Mouse (Mus musculus) left cerebral cortex, postnatal 25 days (tissue): ENCODE results near the gene Syt8. TPM values are rescaled to one million over a fixed set of nuclear protein-coding genes. Genes with fewer than 3 reads are reported as not detected.

Experiments used
- DNase-seq, 2 experiments: peaks; one replicate each; pipeline ENCODE4 v3.0.0; 2022; ENCODE audit warnings: low spot score in 2 of 2, mixed read lengths in 1 of 2
- intact Hi-C: fragments of 180-260 bp; cut with DNase I; formaldehyde crosslinking; loops from one replicate; pipeline ENCODE4 v1.15.1; 2025
- total RNA-seq, 2 experiments: library from RNA; stranded (reverse); gene quantifications; 2 replicates each; pipeline ENCODE4 v1.2.3; 2021

The Syt8 gene
- total RNA-seq, 2 experiments from 2014 or later = not detected

DNA sequence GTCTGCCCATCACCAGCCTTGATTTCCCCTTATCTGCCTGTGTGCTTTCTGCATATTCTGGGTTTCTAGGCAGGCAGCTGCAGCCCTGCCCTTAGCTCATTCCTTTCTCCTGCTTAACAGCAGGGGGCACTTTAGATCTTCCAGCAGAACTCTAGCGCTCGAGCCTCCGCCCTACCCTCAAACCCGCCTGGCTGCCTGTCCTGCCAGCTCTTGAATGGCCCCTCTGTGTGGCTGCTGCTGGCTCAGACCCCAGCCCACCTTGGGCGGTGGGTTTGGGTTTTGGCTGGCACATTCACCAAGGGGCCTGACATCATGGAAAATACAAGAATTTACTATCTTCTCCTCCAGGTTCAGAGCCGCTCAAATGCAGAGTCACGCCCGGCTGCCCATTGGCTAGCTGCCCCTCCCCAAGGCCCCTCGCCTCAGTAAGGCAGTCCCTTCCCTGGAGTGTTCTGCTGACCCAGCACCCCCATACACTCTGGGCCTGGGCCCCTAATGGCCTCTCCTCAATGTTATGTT lies 52.8 kb downstream of the Syt8 start:
- intact Hi-C loops = loop anchor here (2.0 kb wide), 1 partner anchor 93 kb away; no protein-coding TSS in a partner anchor
- DNase-seq = peak; percentile 32 to 43

DNA sequence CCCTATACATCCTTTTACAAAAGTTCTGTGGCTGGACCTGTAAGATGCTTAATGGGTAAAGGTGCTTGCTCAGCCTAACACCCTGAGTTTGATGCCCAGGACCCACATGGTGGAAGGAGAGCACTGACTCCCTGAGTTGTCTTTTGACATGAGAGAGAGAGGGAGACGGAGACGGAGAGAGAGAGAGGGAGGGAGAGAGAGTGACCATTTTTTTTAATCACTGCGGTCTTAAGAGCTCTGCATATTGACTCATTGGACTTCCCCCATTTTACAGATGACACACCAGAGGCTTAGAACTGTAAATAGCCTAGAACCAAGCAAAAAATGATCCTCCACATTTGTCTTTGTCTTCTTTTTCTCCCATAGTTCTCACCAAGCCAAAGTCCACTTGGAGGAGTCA lies 53.4 kb downstream of the Syt8 start:
- intact Hi-C loops = no loop called here

More for the DNA sequence above, 53.4 kb downstream of the Syt8 start:
- no peak for DNase-seq

Other genes starting within 250 kb of the Syt8 start
- gene Gm10153, start 244.5 kb upstream of the Syt8 start, total RNA-seq = not detected
- not detected for gene Krtap5-3, start 233.5 kb upstream of the Syt8 start, total RNA-seq
- gene Gm7579, start 223.0 kb upstream of the Syt8 start, total RNA-seq = not detected
- gene Krtap5-5, start 204.9 kb upstream of the Syt8 start, total RNA-seq = not detected
- gene Gm40460, start 193.8 kb upstream of the Syt8 start, total RNA-seq = not detected
- not detected for gene Gm2431, start 176.5 kb upstream of the Syt8 start, total RNA-seq
- gene Gm4559, start 160.5 kb upstream of the Syt8 start, total RNA-seq = not detected
- gene Krtap5-1, start 137.7 kb upstream of the Syt8 start, total RNA-seq = not detected
- gene Krtap5-4, start 131.3 kb upstream of the Syt8 start, total RNA-seq = not detected
- 10 to 100 TPM; 26.4 to 28.8 TPM for gene Ifitm10, start 61.1 kb upstream of the Syt8 start, total RNA-seq
- gene Gm49369, start 52.2 kb upstream of the Syt8 start, total RNA-seq = 1 to 10 TPM in 1 of 2 experiments, under 1 TPM in 1; 0.57 to 6.8 TPM
- gene Ctsd, start 46.8 kb upstream of the Syt8 start, total RNA-seq = 100 to 1,000 TPM; 318 to 337 TPM
- not detected for gene Tnni2, start 7.0 kb downstream of the Syt8 start, total RNA-seq
- gene Lsp1, start 26.0 kb downstream of the Syt8 start, total RNA-seq = 1 to 10 TPM; 5.2 to 5.4 TPM
- not detected for gene Tnnt3, start 64.0 kb downstream of the Syt8 start, total RNA-seq
- 1 to 10 TPM; 3.3 to 6.9 TPM for gene Mrpl23, start 97.8 kb downstream of the Syt8 start, total RNA-seq
- 100 to 1,000 TPM; 104 to 130 TPM for gene Igf2, start 232.0 kb downstream of the Syt8 start, total RNA-seq
- gene Gm49394, start 235.1 kb downstream of the Syt8 start, total RNA-seq = not detected